Mouse (Mus musculus) ES-E14 (cell line): ENCODE data around the gene Sdr9c7. TPM values are rescaled to one million over a fixed set of nuclear protein-coding genes. Genes with fewer than 3 reads are reported as not detected.

ENCODE experiments used
- DNase-seq: peaks from one replicate; pipeline ENCODE4 v3.0.0-alpha.2; 2013; ENCODE audit warnings: low read depth, low spot score
- H3K27ac ChIP-seq: 2 replicates; pipeline ENCODE4 v1.5.1; 2012; ENCODE audit warnings: low read depth, mild to moderate bottlenecking, low read length, moderate library complexity, mixed read lengths; ENCODE audit not compliant: poor library complexity, insufficient read depth, severe bottlenecking
- H3K36me3 ChIP-seq: 2 replicates; pipeline ENCODE4 v1.6.1; 2012; ENCODE audit warnings: mild to moderate bottlenecking, low read length, moderate library complexity, mixed read lengths; ENCODE audit not compliant: control insufficient read depth, poor library complexity, insufficient read depth, severe bottlenecking
- H3K4me1 ChIP-seq, 2 experiments: fragments of 150-350 bp in 1 of 2; sonication (generic) in 1 of 2; 2 replicates each; pipeline ENCODE4 v1.6.1; 2012; ENCODE audit warnings: low read length in 2 of 2, mild to moderate bottlenecking in 1 of 2, mixed read lengths in 1 of 2; ENCODE audit not compliant: control insufficient read depth in 2 of 2, insufficient read depth in 2 of 2, poor library complexity in 1 of 2
- H3K4me3 ChIP-seq, 2 experiments: fragments of 150-350 bp in 1 of 2; sonication (generic) in 1 of 2; 2 replicates each; pipeline ENCODE4 v1.5.1; 2012; ENCODE audit warnings: low read length in 2 of 2, low read depth in 1 of 2, mild to moderate bottlenecking in 1 of 2, mixed read lengths in 1 of 2; ENCODE audit not compliant: insufficient read depth in 1 of 2, poor library complexity in 1 of 2, severe bottlenecking in 1 of 2
- H3K9ac ChIP-seq: 2 replicates; pipeline ENCODE4 v1.6.1; 2012; ENCODE audit warnings: low read depth, mild to moderate bottlenecking, low read length, mixed read lengths; ENCODE audit not compliant: poor library complexity, insufficient read depth, severe bottlenecking
- H3K9me3 ChIP-seq: fragments of 150-350 bp; sonication (generic); 2 replicates; pipeline ENCODE4 v1.6.1; 2012; ENCODE audit warnings: low read depth, mild to moderate bottlenecking, low read length; ENCODE audit not compliant: control insufficient read depth, insufficient read depth
- CHD2 ChIP-seq: IDR thresholded peaks from 2 replicates; pipeline ENCODE4 v1.6.1; 2014; ENCODE audit warnings: mild to moderate bottlenecking, low read depth, low read length, inconsistent platforms
- HCFC1 ChIP-seq: IDR thresholded peaks from 2 replicates; pipeline ENCODE4 v1.6.1; 2012; ENCODE audit warnings: low read length, inconsistent platforms, borderline replicate concordance; ENCODE audit not compliant: insufficient read depth
- MAFK ChIP-seq: IDR thresholded peaks from 2 replicates; pipeline ENCODE4 v1.6.1; 2014; ENCODE audit warnings: mild to moderate bottlenecking, low read depth, low read length, inconsistent platforms; ENCODE audit not compliant: insufficient read depth
- ZC3H11A ChIP-seq: IDR thresholded peaks from 2 replicates; pipeline ENCODE4 v1.6.1; 2012; ENCODE audit warnings: low read depth, mild to moderate bottlenecking, inconsistent platforms, low read length, borderline replicate concordance
- ZNF384 ChIP-seq: IDR thresholded peaks from 2 replicates; pipeline ENCODE4 v1.6.1; 2012; ENCODE audit warnings: low read depth, low read length, inconsistent platforms
- in situ Hi-C, 2 experiments: fragments of 600-800 bp; cut with MboI; formaldehyde crosslinking; loops; one replicate each; pipeline ENCODE4 v1.15.1; 2025; ENCODE audit warnings: low sequenced_read_pairs in 2 of 2, inconsistent platforms in 1 of 2; ENCODE audit not compliant: unreplicated experiment in 2 of 2
- total RNA-seq: library from RNA; depleted of rRNA; stranded (reverse); fragments of 300-350 nt; gene quantifications from 2 replicates; pipeline ENCODE4 v1.2.3, GENCODE M21; 2012

Sdr9c7 gene
- total RNA-seq, 1 experiment: 0.27 TPM

DNA sequence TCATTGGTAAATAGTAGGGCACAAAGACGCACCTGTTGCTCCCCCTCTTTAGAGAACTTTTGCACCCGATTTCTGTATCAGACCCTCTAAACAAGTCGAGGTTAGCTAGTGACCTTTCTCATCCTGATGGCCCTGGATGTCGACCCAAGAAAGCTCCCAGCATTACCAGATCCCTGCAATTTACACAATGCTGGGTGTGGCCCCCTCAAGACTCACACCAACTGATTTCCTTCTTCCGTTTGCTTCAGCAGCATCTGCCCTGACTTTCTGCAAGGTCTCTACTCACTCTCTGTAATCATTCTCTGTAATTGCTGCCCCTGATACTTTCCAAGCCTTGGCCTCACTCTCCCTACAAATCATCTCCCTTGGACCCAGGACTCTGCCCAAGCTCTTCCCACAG is 1.6 kb upstream of the Sdr9c7 start:
- Histone ChIP-seq H3K9ac (no peak overlapping the region), H3K4me1 (peaks cover 19 to 22% of the 10 kb centered on the region in 2 experiments), H3K9me3 (no peaks in the 10 kb centered on the region), H3K27ac (no peak overlapping the region), H3K36me3 (no peaks in the 10 kb centered on the region), H3K4me3 (no peak overlapping the region)
- in situ Hi-C loops: no loop called here
- TF ChIP-seq ZC3H11A: no peak
- TF ChIP-seq HCFC1: no peak
- no peak for TF ChIP-seq CHD2
- no peak for TF ChIP-seq MAFK
- DNase-seq: no peak

DNA sequence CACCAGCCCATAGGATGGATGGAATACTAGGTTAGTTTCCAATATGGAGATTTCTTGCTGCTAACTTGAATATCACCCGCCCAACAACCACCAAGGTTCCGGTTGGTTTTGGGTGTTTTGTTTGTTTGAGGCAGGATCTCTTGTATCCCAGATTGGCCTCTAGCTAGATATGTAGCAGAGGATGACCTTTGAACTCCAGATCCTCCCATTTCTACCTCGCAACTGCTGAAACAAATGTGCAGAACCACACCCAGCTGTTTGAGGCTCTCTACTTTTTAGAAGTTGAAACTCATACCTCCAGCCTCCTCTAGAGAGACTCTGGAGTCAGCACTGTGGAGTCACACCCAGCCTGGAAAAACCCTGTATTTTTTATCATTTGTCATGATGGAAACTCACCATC is 812 bp upstream of the Sdr9c7 start:
- no peak for DNase-seq
- H3K36me3 ChIP-seq: no peaks in the 10 kb centered on the region

DNA sequence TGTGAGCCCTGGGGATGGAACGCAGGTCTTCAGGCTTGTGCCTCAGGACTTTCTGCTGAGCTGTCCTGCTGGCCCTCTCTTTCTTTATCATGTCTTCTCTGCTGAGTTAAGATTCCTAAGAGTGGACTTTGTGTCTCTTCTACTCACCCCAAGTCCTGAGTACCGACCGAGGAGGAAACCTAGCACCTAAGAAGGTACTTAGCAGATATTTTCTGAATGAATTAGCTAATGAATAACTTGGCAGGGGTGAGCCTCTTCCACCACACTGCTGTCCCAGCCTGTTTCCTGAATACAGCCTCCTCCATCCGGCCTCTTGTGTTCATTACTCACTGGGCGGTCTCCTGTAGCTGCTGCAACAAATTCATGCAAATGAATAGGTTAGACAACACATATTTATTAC is 1.5 kb downstream of the Sdr9c7 start:
- in situ Hi-C loops: no loop called here
- H3K9me3 ChIP-seq: no peaks in the 10 kb centered on the region
- H3K4me1 ChIP-seq: peaks cover 13 to 23% of the 10 kb centered on the region in 2 experiments; a peak in 3 of 4 replicates
- DNase-seq: no peak
- no peak overlapping the region for H3K27ac ChIP-seq
- H3K4me3 ChIP-seq: no peak overlapping the region
- no peaks in the 10 kb centered on the region for H3K36me3 ChIP-seq
- TF ChIP-seq HCFC1 (no peak), MAFK (no peak)
- no peak overlapping the region for H3K9ac ChIP-seq

More for the DNA sequence above, 812 bp upstream of the Sdr9c7 start:
- Histone ChIP-seq H3K4me1 (peaks cover 19 to 21% of the 10 kb centered on the region in 2 experiments), H3K4me3 (no peak overlapping the region), H3K9me3 (no peaks in the 10 kb centered on the region), H3K9ac (no peak overlapping the region), H3K27ac (no peak overlapping the region)
- in situ Hi-C loops: no loop called here
- TF ChIP-seq HCFC1: no peak
- no peak for TF ChIP-seq MAFK
- no peak for TF ChIP-seq ZC3H11A
- no peak for TF ChIP-seq ZNF384
- TF ChIP-seq CHD2: no peak

DNA sequence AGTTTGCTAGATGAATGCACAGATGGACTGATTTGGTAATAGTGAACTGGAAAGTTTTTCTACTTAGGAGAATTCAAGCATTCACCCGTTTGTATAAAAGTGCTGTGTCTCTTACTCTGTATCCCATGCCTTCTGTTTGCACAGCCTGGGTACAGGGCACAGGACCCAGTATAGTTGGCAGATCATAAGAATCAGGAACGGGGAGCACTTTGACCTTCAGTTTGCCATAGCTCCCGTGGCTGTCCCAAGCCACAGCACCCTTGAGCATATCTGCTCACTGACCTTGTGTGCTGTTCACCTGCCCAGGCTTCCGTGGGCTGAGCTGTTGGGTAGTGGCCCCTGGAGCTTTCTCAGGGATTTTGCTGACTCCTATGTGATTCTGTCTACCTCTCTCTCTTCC is 3.4 kb downstream of the Sdr9c7 start:
- DNase-seq: no peak
- Histone ChIP-seq H3K36me3 (no peaks in the 10 kb centered on the region), H3K9me3 (no peaks in the 10 kb centered on the region), H3K4me1 (peaks cover 19 to 29% of the 10 kb centered on the region in 2 experiments; a peak in 3 of 4 replicates), H3K4me3 (no peak overlapping the region), H3K27ac (no peak overlapping the region), H3K9ac (no peak overlapping the region)
- TF ChIP-seq MAFK (no peak), ZNF384 (no peak), CHD2 (no peak), ZC3H11A (no peak), HCFC1 (no peak)
- in situ Hi-C loops: no loop called here

DNA sequence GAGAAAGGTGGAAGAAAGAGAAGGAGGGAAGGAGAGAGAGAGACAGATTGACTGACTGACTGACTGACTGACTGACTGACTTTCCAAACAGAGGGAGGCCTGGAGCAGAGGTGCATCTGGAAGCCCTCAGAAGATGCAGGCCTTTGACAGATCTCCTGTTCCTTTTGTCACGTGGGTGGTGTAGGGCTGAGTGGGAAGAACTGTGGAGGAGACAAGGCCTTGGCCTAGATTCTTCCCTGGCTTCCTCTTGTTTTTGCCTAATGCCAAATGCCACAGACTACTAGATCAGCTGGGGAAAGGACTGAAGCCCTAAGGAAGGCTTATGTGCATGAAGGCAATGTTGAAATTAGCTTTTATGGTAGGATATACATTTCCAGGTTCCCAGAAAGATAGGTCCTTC is 4.8 kb downstream of the Sdr9c7 start:
- H3K4me1 ChIP-seq: peaks cover 13 to 22% of the 10 kb centered on the region in 2 experiments
- no peaks in the 10 kb centered on the region for H3K36me3 ChIP-seq
- in situ Hi-C loops: no loop called here
- no peak overlapping the region for H3K27ac ChIP-seq
- no peak for DNase-seq
- no peak overlapping the region for H3K9ac ChIP-seq
- TF ChIP-seq CHD2: no peak
- no peak for TF ChIP-seq ZC3H11A
- no peak for TF ChIP-seq HCFC1
- no peak for TF ChIP-seq MAFK
- no peak for TF ChIP-seq ZNF384
- no peaks in the 10 kb centered on the region for H3K9me3 ChIP-seq
- H3K4me3 ChIP-seq: no peak overlapping the region
